Mouse (Mus musculus): ENCODE results near the gene Pdap1. TPM values are rescaled to one million over a fixed set of nuclear protein-coding genes. Genes with fewer than 3 reads are reported as not detected.

The Pdap1 gene
- polyA plus RNA-seq, 2 experiments: 91.5 to 114 TPM

- H3K27me3 ChIP-seq (ENCODE audit: control insufficient read depth, insufficient read depth, low read length): no peaks in the 10 kb centered on the region
- ATAC-seq (ENCODE audit: low FRiP score, low read depth) (no peak), DNase-seq (ENCODE audit: low spot score) (no peak)
- peak overlapping the region; percentile 85 for H3K4me2 ChIP-seq (replicated peaks; ENCODE audit: low read depth, low read length, severe bottlenecking)
- peak overlapping the region; percentile 21; the same call in 1 of the 2 replicates for H3K9ac ChIP-seq (ENCODE audit: low read depth, low read length, severe bottlenecking)
- no peak for TF ChIP-seq POLR2A (IDR thresholded peaks at IDR 0.05; ENCODE audit: borderline replicate concordance, extremely low read depth, insufficient read depth, insufficient read length)
- peaks cover 3% of the 10 kb centered on the region for H3K36me3 ChIP-seq (ENCODE audit: control insufficient read depth, insufficient read depth, low read length)
- H3K4me1 ChIP-seq (ENCODE audit: control insufficient read depth, insufficient read depth, low read length): peaks cover 19% of the 10 kb centered on the region
- H3K4me3 ChIP-seq (replicated peaks; ENCODE audit: low read length): peak overlapping the region; percentile 4; the same call in 1 of the 2 replicates
- 0 out of 2 replicates have a peak, but pooled peaks cover 5% of the 10 kb centered on the region for H3K9me3 ChIP-seq (ENCODE audit: control insufficient read depth, low read length)
- peak overlapping the region; percentile 62 for H3K27ac ChIP-seq (replicated peaks; ENCODE audit: low read depth, low read length)
- 71% methylated on average over 5 of the region's 5 CpGs for WGBS
These were observed 24.3 kb downstream of the Pdap1 start for GRCm38 (mm10) chr5:145115736-145116135.

GRCm38 (mm10) chr5:145114606-145115473, 25.2 kb downstream of the Pdap1 start:
- H3K27ac ChIP-seq (replicated peaks; ENCODE audit: low read depth, low read length): peak overlapping the region; percentile 68
- 11% methylated on average over 36 of the region's 40 CpGs for WGBS

GRCm38 (mm10) chr5:145114071-145114605, 25.9 kb downstream of the Pdap1 start, which contains the start of gene Arpc1b:
Gene Arpc1b, plus strand, starts transcription at chr5:145114215.
- peak within 1 kb of the TSS; percentile 68 for H3K27ac ChIP-seq (replicated peaks; ENCODE audit: low read depth, low read length)
- ATAC-seq (ENCODE audit: low FRiP score, low read depth): peak; percentile 55

More at GRCm38 (mm10) chr5:145114606-145115473, 25.2 kb downstream of the Pdap1 start:
- H3K4me3 ChIP-seq (replicated peaks; ENCODE audit: low read length): peak overlapping the region; percentile 69
- H3K4me1 ChIP-seq (ENCODE audit: control insufficient read depth, insufficient read depth, low read length): peaks cover 17% of the 10 kb centered on the region
- 0 out of 2 replicates have a peak, but pooled peaks cover 5% of the 10 kb centered on the region for H3K9me3 ChIP-seq (ENCODE audit: control insufficient read depth, low read length)
- H3K27me3 ChIP-seq (ENCODE audit: control insufficient read depth, insufficient read depth, low read length): no peaks in the 10 kb centered on the region
- no peak for ATAC-seq (ENCODE audit: low FRiP score, low read depth)
- peaks cover 12% of the 10 kb centered on the region for H3K36me3 ChIP-seq (ENCODE audit: control insufficient read depth, insufficient read depth, low read length)
- H3K4me2 ChIP-seq (replicated peaks; ENCODE audit: low read depth, low read length, severe bottlenecking): peak overlapping the region; percentile 85
- peak overlapping the region; percentile 76 for H3K9ac ChIP-seq (ENCODE audit: low read depth, low read length, severe bottlenecking)
- DNase-seq (ENCODE audit: low spot score): peak; percentile 73
- TF ChIP-seq POLR2A (IDR thresholded peaks at IDR 0.05; ENCODE audit: borderline replicate concordance, extremely low read depth, insufficient read depth, insufficient read length): no peak

GRCm38 (mm10) chr5:145113416-145113815, 26.6 kb downstream of the Pdap1 start:
- H3K9ac ChIP-seq (ENCODE audit: low read depth, low read length, severe bottlenecking): no peak overlapping the region
- peaks cover 17% of the 10 kb centered on the region for H3K4me1 ChIP-seq (ENCODE audit: control insufficient read depth, insufficient read depth, low read length)
- no peak overlapping the region for H3K27ac ChIP-seq (replicated peaks; ENCODE audit: low read depth, low read length)
- no peaks in the 10 kb centered on the region for H3K27me3 ChIP-seq (ENCODE audit: control insufficient read depth, insufficient read depth, low read length)
- no peaks in the 10 kb centered on the region for H3K9me3 ChIP-seq (ENCODE audit: control insufficient read depth, low read length)
- WGBS: 58% methylated on average over 2 of the region's 2 CpGs
- ATAC-seq (ENCODE audit: low FRiP score, low read depth): no peak
- TF ChIP-seq POLR2A (IDR thresholded peaks at IDR 0.05; ENCODE audit: borderline replicate concordance, extremely low read depth, insufficient read depth, insufficient read length): no peak
- peak overlapping the region; percentile 69 for H3K4me3 ChIP-seq (replicated peaks; ENCODE audit: low read length)
- peak overlapping the region; percentile 85; the same call in 1 of the 2 replicates for H3K4me2 ChIP-seq (replicated peaks; ENCODE audit: low read depth, low read length, severe bottlenecking)
- peaks cover 25% of the 10 kb centered on the region for H3K36me3 ChIP-seq (ENCODE audit: control insufficient read depth, insufficient read depth, low read length)
- no peak for DNase-seq (ENCODE audit: low spot score)

More at GRCm38 (mm10) chr5:145114071-145114605, 25.9 kb downstream of the Pdap1 start, which contains the start of gene Arpc1b:
- WGBS: 3% methylated on average over 44 of the region's 53 CpGs
- H3K4me1 ChIP-seq (ENCODE audit: control insufficient read depth, insufficient read depth, low read length): peaks cover 17% of the 10 kb centered on the region
- H3K36me3 ChIP-seq (ENCODE audit: control insufficient read depth, insufficient read depth, low read length): peaks cover 19% of the 10 kb centered on the region
- no peak for TF ChIP-seq POLR2A (IDR thresholded peaks at IDR 0.05; ENCODE audit: borderline replicate concordance, extremely low read depth, insufficient read depth, insufficient read length)
- H3K27me3 ChIP-seq (ENCODE audit: control insufficient read depth, insufficient read depth, low read length): no peaks in the 10 kb centered on the region
- peak within 1 kb of the TSS; percentile 85 for H3K4me2 ChIP-seq (replicated peaks; ENCODE audit: low read depth, low read length, severe bottlenecking)
- H3K9ac ChIP-seq (ENCODE audit: low read depth, low read length, severe bottlenecking): peak within 1 kb of the TSS; percentile 76
- H3K9me3 ChIP-seq (ENCODE audit: control insufficient read depth, low read length): 0 out of 2 replicates have a peak, but pooled peaks cover 1% of the 10 kb centered on the region
- peak; percentile 54 for DNase-seq (ENCODE audit: low spot score)
- H3K4me3 ChIP-seq (replicated peaks; ENCODE audit: low read length): peak within 1 kb of the TSS; percentile 69

- WGBS: 75% methylated on average over 8 of the region's 8 CpGs
- H3K36me3 ChIP-seq (ENCODE audit: control insufficient read depth, insufficient read depth, low read length): peaks cover 33% of the 10 kb centered on the region
- H3K4me3 ChIP-seq (replicated peaks; ENCODE audit: low read length): no peak overlapping the region
- DNase-seq (ENCODE audit: low spot score) (no peak), ATAC-seq (ENCODE audit: low FRiP score, low read depth) (no peak)
- peaks cover 17% of the 10 kb centered on the region for H3K4me1 ChIP-seq (ENCODE audit: control insufficient read depth, insufficient read depth, low read length)
- H3K9me3 ChIP-seq (ENCODE audit: control insufficient read depth, low read length): no peaks in the 10 kb centered on the region
- no peak for TF ChIP-seq POLR2A (IDR thresholded peaks at IDR 0.05; ENCODE audit: borderline replicate concordance, extremely low read depth, insufficient read depth, insufficient read length)
- H3K9ac ChIP-seq (ENCODE audit: low read depth, low read length, severe bottlenecking): no peak overlapping the region
- H3K27me3 ChIP-seq (ENCODE audit: control insufficient read depth, insufficient read depth, low read length): no peaks in the 10 kb centered on the region
- no peak overlapping the region for H3K4me2 ChIP-seq (replicated peaks; ENCODE audit: low read depth, low read length, severe bottlenecking)
- H3K27ac ChIP-seq (replicated peaks; ENCODE audit: low read depth, low read length): no peak overlapping the region
These were observed 27.5 kb downstream of the Pdap1 start for GRCm38 (mm10) chr5:145112566-145112965.
